Mouse (Mus musculus) cerebellum, adult 2 months (tissue): ENCODE results near the gene F9. TPM values are rescaled to one million over a fixed set of nuclear protein-coding genes. Genes with fewer than 3 reads are reported as not detected.

ENCODE experiments used
- DNase-seq, 2 experiments: peaks; one replicate each; pipeline ENCODE4 v3.0.0; 2021
- H3K27ac ChIP-seq: fragments of 200-500 bp; 2 replicates; pipeline ENCODE4 v1.5.1; 2012; ENCODE audit warnings: low read length, control low read depth, inconsistent platforms; ENCODE audit not compliant: insufficient read depth
- H3K27me3 ChIP-seq: fragments of 200-500 bp; 2 replicates; pipeline ENCODE4 v1.6.1; 2012; ENCODE audit warnings: inconsistent platforms, mild to moderate bottlenecking, low read length, moderate library complexity; ENCODE audit not compliant: control insufficient read depth, insufficient read depth
- H3K4me1 ChIP-seq: fragments of 200-500 bp; 2 replicates; pipeline ENCODE4 v1.6.1; 2011; ENCODE audit warnings: low read length; ENCODE audit not compliant: control insufficient read depth, insufficient read depth
- H3K4me3 ChIP-seq: fragments of 200-500 bp; replicated peaks from 2 replicates; pipeline ENCODE3; 2011; ENCODE audit warnings: mild to moderate bottlenecking, low read depth, low read length, control low read depth; ENCODE audit not compliant: insufficient read depth
- CTCF ChIP-seq: fragments of 200-500 bp; IDR thresholded peaks from 2 replicates; pipeline ENCODE4 v1.5.1; 2011; ENCODE audit warnings: low read depth, mild to moderate bottlenecking, control low read depth, low read length, moderate library complexity, borderline replicate concordance; ENCODE audit not compliant: insufficient read depth
- POLR2A ChIP-seq: fragments of 200-500 bp; IDR thresholded peaks from 2 replicates; pipeline ENCODE4 v1.6.1; 2011; ENCODE audit warnings: low read length, control low read depth, borderline replicate concordance; ENCODE audit not compliant: insufficient read depth
- WGBS: fragments of 180-500 bp; shearing (Covaris S2); methylation state at CpG from one replicate; pipeline ENCODE4 v1.1.7; 2018; 5-methylcytosine and 5-hydroxymethylcytosine counted together
- polyA plus RNA-seq: library from polyadenylated mRNA; depleted of rRNA; stranded (reverse); fragments of >200 nt; gene quantifications from 2 replicates; pipeline ENCODE4 v1.2.3, GENCODE M21; 2012; rRNA removed

Gene F9
- polyA plus RNA-seq, 1 experiment = 0.03 TPM

DNA sequence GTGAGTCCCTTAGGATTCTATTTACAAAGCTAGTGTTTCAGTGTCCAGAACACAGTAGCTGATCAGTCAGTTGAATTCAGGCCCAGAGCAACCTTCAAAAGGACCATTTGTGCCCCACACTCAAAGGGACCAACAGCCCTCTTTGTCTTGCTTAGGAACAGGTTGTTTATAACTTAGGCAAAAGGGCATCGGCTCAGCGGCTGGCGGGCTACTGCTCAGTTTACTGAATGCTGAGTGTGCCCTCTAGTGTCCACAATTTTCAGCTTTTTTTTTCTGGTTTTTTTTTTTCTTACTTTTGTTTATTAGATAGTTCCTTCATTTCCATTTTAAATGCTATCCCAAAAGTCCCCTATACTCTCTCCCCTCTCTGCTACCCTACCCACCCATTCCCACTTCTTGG is 27.4 kb downstream of the F9 start:
- TF ChIP-seq CTCF (peak; percentile 45), POLR2A (no peak)
- Histone ChIP-seq H3K4me1 (no peaks in the 10 kb centered on the region), H3K27ac (no peak overlapping the region), H3K27me3 (no peaks in the 10 kb centered on the region), H3K4me3 (no peak overlapping the region)
- WGBS = 8% methylated on average over 3 of the region's 3 CpGs
- peak; percentile 31 to 34 for DNase-seq

DNA sequence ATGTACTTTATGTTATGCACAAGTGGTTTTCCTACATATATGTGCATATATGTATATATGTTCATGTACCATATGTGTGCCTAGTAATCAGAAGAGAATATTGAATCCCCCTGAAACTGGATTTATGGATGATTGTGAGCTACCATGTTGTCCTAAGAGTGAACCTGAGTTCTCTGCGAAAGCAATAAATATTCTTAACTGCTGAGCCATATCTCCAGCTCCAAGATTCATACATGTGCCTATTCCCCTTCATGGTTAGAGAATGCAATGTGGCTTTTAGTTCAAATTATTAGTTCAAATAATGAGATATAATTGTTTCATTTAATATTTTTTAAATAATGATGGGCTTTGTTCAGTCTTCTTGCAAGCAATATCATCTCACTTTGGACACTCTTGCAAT is 55.5 kb downstream of the F9 start:
- DNase-seq = no peak
- Histone ChIP-seq H3K4me1 (no peaks in the 10 kb centered on the region), H3K27me3 (no peaks in the 10 kb centered on the region), H3K27ac (no peak overlapping the region), H3K4me3 (no peak overlapping the region)
- TF ChIP-seq POLR2A (no peak), CTCF (no peak)
- 94% methylated on average over 1 of the region's 1 CpGs for WGBS

DNA sequence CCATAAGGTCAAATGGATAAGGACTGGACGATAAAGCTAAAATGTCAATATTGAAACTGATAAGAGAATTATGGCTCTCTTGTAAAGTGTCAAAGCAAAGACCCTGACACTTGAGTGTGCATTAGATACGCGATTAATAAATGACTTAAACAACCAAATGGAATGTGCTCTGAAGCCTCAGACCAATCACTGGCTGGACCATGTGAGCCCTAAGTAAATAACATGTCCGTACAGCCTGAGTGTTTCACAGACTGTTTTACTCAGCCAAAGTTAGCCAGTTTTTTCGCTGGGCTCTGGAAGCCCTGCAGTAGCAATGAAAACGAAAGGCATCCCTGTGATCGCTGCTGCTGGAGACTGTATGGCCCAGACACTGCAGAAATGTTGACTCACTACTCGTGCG is 55.9 kb downstream of the F9 start:
- TF ChIP-seq CTCF (no peak), POLR2A (no peak)

DNA sequence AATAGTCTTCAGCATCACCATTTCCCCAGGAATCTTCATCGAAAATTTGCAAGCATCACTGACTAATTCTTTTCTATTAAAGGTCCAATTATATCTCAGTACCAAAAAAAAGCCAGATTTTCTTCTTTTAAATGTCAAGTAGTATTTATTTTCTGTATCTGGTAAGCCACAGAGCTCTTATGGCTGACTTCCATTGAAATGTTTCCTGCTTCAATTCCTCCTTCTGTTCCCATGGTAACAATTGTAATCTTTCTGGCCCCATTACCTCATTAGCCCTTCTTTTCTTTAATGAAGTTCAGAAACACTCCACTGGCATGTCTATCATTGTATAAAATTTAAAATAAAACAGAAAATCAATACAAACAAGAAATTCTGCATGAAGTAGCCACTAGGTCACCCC is 76.1 kb downstream of the F9 start:
- Histone ChIP-seq H3K27me3 (no peaks in the 10 kb centered on the region), H3K4me3 (no peak overlapping the region), H3K27ac (no peak overlapping the region), H3K4me1 (no peaks in the 10 kb centered on the region)
- TF ChIP-seq CTCF = no peak
- TF ChIP-seq POLR2A = no peak
- 57% methylated on average over 1 of the region's 1 CpGs for WGBS
- no peak for DNase-seq

More for the DNA sequence above, 55.9 kb downstream of the F9 start:
- Histone ChIP-seq H3K4me1 (no peaks in the 10 kb centered on the region), H3K27me3 (no peaks in the 10 kb centered on the region), H3K4me3 (no peak overlapping the region), H3K27ac (no peak overlapping the region)
- DNase-seq = no peak
- 92% methylated on average over 9 of the region's 9 CpGs for WGBS

Other genes starting within 250 kb of the F9 start
- gene Mcf2, start 179.6 kb downstream of the F9 start, polyA plus RNA-seq = 4.7 and 6.5 TPM in 2 replicates